Mouse (Mus musculus) intestine, embryonic 15.5 days (tissue): Measurements from ENCODE around the gene Fntb. TPM values are rescaled to one million over a fixed set of nuclear protein-coding genes. Genes with fewer than 3 reads are reported as not detected.

Experiments
- ATAC-seq: fragments of 200-750 bp; cut with Nextera tagmentation; 2 replicates; pipeline ENCODE4 v1.8.0; 2017; ENCODE audit warnings: moderate TSS enrichment, moderate library complexity
- H3K27ac ChIP-seq: fragments of 300-500 bp; sonication (generic); 2 replicates; pipeline ENCODE4 v1.5.1; 2015; ENCODE audit warnings: mild to moderate bottlenecking, inconsistent platforms
- H3K27me3 ChIP-seq: fragments of 300-500 bp; sonication (generic); replicated peaks from 2 replicates; pipeline ENCODE4 v1.6.1; 2015; ENCODE audit warnings: inconsistent platforms
- H3K36me3 ChIP-seq: fragments of 300-500 bp; sonication (generic); 2 replicates; pipeline ENCODE4 v1.6.1; 2015; ENCODE audit warnings: inconsistent platforms
- H3K4me1 ChIP-seq: fragments of 300-500 bp; sonication (generic); replicated peaks from 2 replicates; pipeline ENCODE4 v1.6.1; 2015; ENCODE audit warnings: inconsistent platforms
- H3K4me2 ChIP-seq: fragments of 300-500 bp; sonication (generic); replicated peaks from 2 replicates; pipeline ENCODE4 v1.6.1; 2015; ENCODE audit warnings: mild to moderate bottlenecking, inconsistent platforms
- H3K4me3 ChIP-seq: fragments of 300-500 bp; sonication (generic); replicated peaks from 2 replicates; pipeline ENCODE4 v1.5.1; 2015; ENCODE audit warnings: inconsistent platforms
- H3K9ac ChIP-seq: fragments of 300-500 bp; sonication (generic); 2 replicates; pipeline ENCODE4 v1.6.1; 2015; ENCODE audit warnings: inconsistent platforms
- H3K9me3 ChIP-seq: fragments of 300-500 bp; sonication (generic); 2 replicates; pipeline ENCODE4 v1.6.1; 2016; ENCODE audit warnings: inconsistent platforms
- WGBS: fragments of 180-500 bp; shearing (Covaris S2); methylation state at CpG from one replicate; pipeline ENCODE4 v1.1.7; 2015; 5-methylcytosine and 5-hydroxymethylcytosine counted together
- polyA plus RNA-seq: library from polyadenylated mRNA; unstranded; fragments of >200 nt; fragmentation: Nextera tagmentation; extraction: Ambion mirVana; gene quantifications from 2 replicates; pipeline ENCODE4 v1.2.1, GENCODE M21; 2015

Fntb gene
- polyA plus RNA-seq, 1 experiment from 2014 or later, result 30.7 TPM

DNA sequence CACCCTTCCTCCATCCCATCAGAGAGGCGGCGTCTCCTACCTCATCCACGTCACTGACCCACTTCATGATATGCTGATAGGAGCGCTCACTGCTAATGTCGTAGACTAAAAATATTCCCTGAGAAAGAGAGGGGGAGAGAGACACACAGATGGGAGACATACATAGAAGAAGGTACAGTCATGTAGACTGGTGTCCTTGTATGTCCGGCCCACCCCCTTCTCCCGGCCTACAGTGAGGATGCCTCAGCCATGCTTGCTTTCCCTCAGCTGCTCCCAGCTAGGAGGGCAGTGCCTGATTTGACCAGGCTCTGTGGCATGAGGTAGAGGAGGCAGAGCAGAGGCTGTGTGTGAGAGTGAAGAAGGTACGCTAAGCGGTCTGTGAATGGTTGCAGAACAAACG lies 37.6 kb downstream of the Fntb start:
- no peaks in the 10 kb centered on the region for H3K27me3 ChIP-seq
- H3K36me3 ChIP-seq, result no peaks in the 10 kb centered on the region
- WGBS, result 90% methylated on average over 10 of the region's 10 CpGs
- no peak for ATAC-seq
- no peak overlapping the region for H3K27ac ChIP-seq
- H3K9me3 ChIP-seq, result no peaks in the 10 kb centered on the region
- H3K9ac ChIP-seq, result no peak overlapping the region
- no peak overlapping the region for H3K4me2 ChIP-seq
- H3K4me3 ChIP-seq, result no peak overlapping the region
- no peaks in the 10 kb centered on the region for H3K4me1 ChIP-seq

DNA sequence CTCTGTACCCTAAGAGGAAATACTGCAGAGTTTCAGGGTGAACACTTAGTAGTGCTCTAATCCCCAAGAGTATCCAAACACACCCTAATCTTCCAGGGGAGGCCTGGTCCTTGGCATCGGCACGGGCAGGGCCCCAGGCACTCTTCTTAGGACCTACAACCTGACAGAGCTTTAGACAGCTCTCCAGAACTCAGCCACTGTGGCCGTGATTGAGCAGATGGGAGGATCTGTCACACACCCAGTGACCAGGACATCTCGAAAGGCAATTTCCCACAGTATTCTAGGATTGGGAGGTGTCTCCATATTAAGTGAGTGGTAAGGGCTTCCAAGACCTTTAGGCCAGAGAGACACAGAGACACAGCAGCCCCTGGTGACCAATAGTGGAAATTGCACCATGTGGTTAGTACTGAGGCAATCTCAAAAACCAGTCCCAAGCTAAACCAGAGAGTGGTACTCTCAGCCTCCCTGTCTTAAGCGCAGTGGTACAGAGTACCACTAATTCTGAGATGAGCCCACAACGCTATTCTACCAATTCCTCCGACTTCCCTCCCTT lies 38.4 kb downstream of the Fntb start:
- H3K27ac ChIP-seq, result no peak overlapping the region
- no peaks in the 10 kb centered on the region for H3K9me3 ChIP-seq
- WGBS, result 49% methylated on average over 7 of the region's 7 CpGs
- H3K36me3 ChIP-seq, result no peaks in the 10 kb centered on the region
- ATAC-seq, result peak; percentile 43; the same call in 1 of the 2 replicates
- no peaks in the 10 kb centered on the region for H3K4me1 ChIP-seq
- no peak overlapping the region for H3K4me2 ChIP-seq
- no peak overlapping the region for H3K9ac ChIP-seq
- no peak overlapping the region for H3K4me3 ChIP-seq
- no peaks in the 10 kb centered on the region for H3K27me3 ChIP-seq

DNA sequence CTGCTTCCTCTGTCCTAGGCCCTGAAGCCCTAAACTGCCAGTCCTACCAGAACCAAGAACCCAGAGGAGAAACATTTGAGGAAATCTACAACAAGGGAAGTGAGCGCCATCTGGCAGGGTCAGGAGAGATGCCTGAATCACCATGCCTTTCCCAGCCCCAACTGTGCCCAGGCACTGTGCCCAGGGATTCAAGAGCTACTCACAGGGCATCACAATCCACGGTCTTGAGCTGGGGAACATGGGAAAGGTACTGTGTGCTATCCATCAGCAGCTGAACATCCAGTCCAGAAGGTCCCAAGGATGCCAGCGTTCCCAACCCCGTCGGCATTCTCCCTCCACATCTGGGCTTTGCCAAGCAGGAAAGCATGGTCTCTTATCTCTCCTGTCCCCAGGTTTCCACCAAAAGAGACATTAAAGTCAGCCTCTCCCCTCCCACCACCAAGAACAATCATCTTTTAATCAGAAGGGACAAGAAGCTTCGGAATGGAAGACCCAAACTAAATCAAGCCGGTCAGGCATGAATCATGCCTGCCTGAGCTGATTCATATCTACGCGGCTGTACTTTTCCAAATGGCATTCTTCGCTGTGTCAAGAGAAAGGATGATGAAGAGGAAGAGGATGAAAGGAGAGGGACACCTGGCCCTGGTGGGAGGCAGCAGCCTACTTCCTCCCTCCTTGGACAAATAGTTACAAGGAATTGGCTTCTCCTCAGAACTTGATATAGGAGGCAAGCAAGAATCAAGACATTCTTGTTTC lies 39.8 kb downstream of the Fntb start:
- no peak overlapping the region for H3K4me3 ChIP-seq
- H3K27ac ChIP-seq, result no peak overlapping the region
- ATAC-seq, result no peak
- no peak overlapping the region for H3K4me2 ChIP-seq
- H3K36me3 ChIP-seq, result no peaks in the 10 kb centered on the region
- 85% methylated on average over 10 of the region's 10 CpGs for WGBS
- H3K4me1 ChIP-seq, result no peaks in the 10 kb centered on the region
- no peaks in the 10 kb centered on the region for H3K9me3 ChIP-seq
- H3K9ac ChIP-seq, result no peak overlapping the region
- no peaks in the 10 kb centered on the region for H3K27me3 ChIP-seq

DNA sequence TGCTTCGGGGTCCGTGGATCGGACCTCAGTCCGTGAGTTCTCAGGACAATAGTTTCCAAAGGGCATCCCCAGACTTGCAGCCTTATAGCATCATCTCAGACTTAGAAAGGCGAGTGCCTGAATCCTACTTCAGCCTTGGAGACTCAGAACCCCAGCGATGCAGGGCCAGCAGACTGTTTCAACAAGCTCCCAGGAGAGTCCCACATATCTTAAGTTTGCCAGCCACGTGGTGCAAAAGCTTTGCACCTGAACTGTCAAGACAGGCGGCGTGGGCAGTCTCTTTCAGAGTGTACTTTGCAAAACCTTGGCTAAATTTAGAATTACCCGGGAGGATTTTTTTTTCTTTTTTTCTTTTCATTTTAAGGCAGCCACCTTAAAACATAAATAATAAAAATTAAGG lies 42.4 kb downstream of the Fntb start:
- no peaks in the 10 kb centered on the region for H3K27me3 ChIP-seq
- 86% methylated on average over 10 of the region's 10 CpGs for WGBS
- no peak for ATAC-seq

DNA sequence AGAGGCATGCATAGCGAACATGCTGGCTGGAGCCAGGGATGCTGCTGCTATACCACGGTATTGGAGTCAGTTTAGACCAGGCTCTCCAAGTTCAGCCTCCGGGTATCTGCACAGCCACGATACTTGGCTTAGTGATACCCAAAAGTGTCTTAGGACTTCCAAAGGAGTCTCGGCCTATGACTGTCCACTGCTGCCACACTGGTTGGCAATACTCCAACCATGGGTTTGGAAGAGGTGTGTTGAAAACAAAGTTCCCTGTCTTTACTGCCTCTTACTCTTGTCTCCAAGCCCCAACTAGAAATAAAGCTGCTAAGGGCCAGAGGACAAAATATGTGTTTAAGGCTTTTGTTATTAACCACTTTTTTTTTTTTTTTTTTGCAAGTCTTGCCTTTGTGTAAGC lies 45.1 kb downstream of the Fntb start:
- no peak overlapping the region for H3K4me3 ChIP-seq
- H3K9me3 ChIP-seq, result no peaks in the 10 kb centered on the region
- WGBS, result 90% methylated on average over 5 of the region's 5 CpGs
- H3K9ac ChIP-seq, result no peak overlapping the region
- no peaks in the 10 kb centered on the region for H3K36me3 ChIP-seq
- H3K4me2 ChIP-seq, result no peak overlapping the region
- no peak for ATAC-seq
- H3K4me1 ChIP-seq, result no peaks in the 10 kb centered on the region
- H3K27me3 ChIP-seq, result no peaks in the 10 kb centered on the region
- H3K27ac ChIP-seq, result no peak overlapping the region

More for the DNA sequence above, 42.4 kb downstream of the Fntb start:
- Histone ChIP-seq H3K4me1 (no peaks in the 10 kb centered on the region), H3K27ac (no peak overlapping the region), H3K36me3 (no peaks in the 10 kb centered on the region), H3K9ac (no peak overlapping the region), H3K9me3 (no peaks in the 10 kb centered on the region), H3K4me2 (no peak overlapping the region), H3K4me3 (no peak overlapping the region)

DNA sequence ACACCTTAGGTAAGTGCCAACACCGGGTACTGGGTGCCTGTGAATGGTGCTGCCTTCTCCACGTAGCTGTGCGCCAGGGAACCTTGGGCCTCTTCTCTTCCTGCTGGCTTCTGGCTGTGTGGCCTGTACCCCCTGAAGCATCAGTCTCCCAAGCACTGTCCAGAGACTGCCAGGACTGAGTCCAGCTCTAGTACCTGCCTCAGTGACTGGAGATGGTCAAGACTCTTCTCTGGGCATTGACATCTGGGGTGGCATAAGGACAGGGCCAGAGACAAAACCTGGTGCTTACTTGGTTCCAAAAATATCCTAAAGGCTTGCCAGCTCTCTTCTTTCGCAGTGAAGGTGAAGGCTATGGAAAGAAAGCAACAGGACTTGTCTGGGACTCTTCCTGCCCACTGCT lies 45.6 kb downstream of the Fntb start:
- Histone ChIP-seq H3K27me3 (no peaks in the 10 kb centered on the region), H3K4me3 (no peak overlapping the region), H3K9ac (no peak overlapping the region), H3K4me1 (no peaks in the 10 kb centered on the region), H3K27ac (no peak overlapping the region), H3K9me3 (no peaks in the 10 kb centered on the region), H3K36me3 (no peaks in the 10 kb centered on the region), H3K4me2 (no peak overlapping the region)
- WGBS, result 89% methylated on average over 4 of the region's 4 CpGs
- ATAC-seq, result no peak

DNA sequence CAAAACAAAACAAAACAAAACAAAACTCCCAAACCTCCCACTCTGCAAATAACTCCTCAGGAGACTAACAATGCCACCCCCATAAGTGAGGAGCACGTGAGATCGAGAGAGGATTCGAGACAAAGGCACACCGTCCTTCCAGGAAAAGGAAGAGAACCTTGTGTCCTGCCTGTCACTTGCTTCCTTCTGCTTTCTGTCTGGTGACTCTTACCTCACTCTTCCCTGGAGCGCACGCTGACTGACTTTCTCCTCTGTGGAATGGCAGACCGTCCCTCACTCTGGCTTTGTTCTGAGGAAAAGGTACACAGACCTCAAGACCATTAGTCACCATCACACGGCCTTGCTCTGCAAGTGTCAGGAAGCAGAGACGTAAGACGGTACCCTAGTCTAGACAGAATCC lies 48.2 kb downstream of the Fntb start:
- Histone ChIP-seq H3K27ac (no peak overlapping the region), H3K4me1 (peaks cover 11% of the 10 kb centered on the region), H3K9ac (no peak overlapping the region), H3K9me3 (no peaks in the 10 kb centered on the region), H3K36me3 (no peaks in the 10 kb centered on the region), H3K4me2 (no peak overlapping the region), H3K27me3 (no peaks in the 10 kb centered on the region), H3K4me3 (no peak overlapping the region)
- ATAC-seq, result no peak
- 57% methylated on average over 10 of the region's 10 CpGs for WGBS

DNA sequence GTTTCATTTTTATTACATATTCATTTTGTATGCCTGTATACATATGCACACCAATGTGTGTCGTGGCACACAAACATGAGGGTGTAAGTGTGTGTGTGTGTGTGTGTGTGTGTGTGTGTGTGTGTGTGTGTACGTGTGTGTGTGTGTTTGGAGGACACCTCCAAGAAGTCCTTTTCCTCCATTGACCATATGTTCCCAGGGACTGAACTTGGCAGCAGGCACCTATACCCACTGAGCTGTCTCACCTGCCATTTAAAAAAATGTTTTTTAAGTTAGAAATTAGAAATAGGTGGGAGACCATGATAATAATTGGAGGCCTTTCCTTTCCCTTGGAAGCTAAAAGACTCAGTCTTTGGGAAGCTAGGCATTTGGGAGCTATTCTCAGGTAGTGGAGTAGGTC lies 48.7 kb downstream of the Fntb start:
- peaks cover 14% of the 10 kb centered on the region for H3K4me1 ChIP-seq
- H3K4me3 ChIP-seq, result no peak overlapping the region
- H3K27ac ChIP-seq, result no peak overlapping the region
- no peak overlapping the region for H3K9ac ChIP-seq
- no peaks in the 10 kb centered on the region for H3K36me3 ChIP-seq
- no peak overlapping the region for H3K4me2 ChIP-seq
- WGBS, result 81% methylated on average over 2 of the region's 2 CpGs
- H3K27me3 ChIP-seq, result no peaks in the 10 kb centered on the region
- H3K9me3 ChIP-seq, result no peaks in the 10 kb centered on the region
- no peak for ATAC-seq

DNA sequence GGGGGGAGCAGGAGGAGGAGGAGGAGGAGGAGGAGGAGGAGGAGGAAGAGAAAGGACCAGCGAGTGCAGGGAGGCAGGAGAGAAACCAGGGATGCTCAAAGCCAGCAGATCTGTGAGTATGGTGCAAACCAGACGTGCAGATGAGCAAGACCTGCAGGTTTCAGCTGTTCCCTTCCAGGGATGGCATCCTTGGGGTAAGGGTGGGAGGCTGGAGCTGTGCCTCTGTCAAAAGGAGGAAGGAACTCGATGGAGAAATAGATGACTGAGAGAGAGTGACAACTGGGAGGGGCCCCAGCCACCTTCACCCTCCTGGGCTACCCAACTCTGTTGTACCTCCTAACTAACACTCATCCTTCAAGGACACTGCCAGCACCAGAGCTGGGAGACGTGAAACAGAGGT lies 51.3 kb downstream of the Fntb start:
- Histone ChIP-seq H3K9me3 (no peaks in the 10 kb centered on the region), H3K4me3 (no peak overlapping the region), H3K27ac (no peak overlapping the region), H3K27me3 (no peaks in the 10 kb centered on the region), H3K4me2 (no peak overlapping the region), H3K4me1 (peaks cover 40% of the 10 kb centered on the region), H3K9ac (no peak overlapping the region), H3K36me3 (no peaks in the 10 kb centered on the region)
- WGBS, result 54% methylated on average over 4 of the region's 4 CpGs
- ATAC-seq, result no peak

DNA sequence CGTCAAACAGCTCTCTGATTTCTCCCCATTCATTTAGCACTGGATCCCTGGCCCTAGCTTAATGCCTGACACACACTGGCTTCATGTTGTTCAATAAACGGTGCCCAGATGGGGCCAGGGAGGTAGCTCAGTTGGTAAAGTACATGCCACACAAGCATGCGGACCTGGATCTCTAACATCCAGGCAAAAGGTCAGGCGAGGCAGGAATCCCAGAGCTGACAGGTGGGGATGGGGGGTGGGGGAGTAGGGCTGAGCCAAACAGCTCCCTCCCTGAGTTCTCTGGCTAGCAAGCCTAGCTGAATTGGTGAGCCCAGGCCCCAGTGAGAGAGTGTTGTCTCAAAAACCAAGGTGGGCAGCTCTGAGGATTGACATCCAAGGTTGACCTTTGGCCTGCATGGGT lies 51.8 kb downstream of the Fntb start:
- 54% methylated on average over 4 of the region's 4 CpGs for WGBS
- no peak for ATAC-seq
- Histone ChIP-seq H3K27ac (no peak overlapping the region), H3K4me1 (peaks cover 42% of the 10 kb centered on the region), H3K4me3 (no peak overlapping the region), H3K36me3 (no peaks in the 10 kb centered on the region), H3K4me2 (no peak overlapping the region), H3K27me3 (no peaks in the 10 kb centered on the region), H3K9ac (no peak overlapping the region), H3K9me3 (no peaks in the 10 kb centered on the region)

DNA sequence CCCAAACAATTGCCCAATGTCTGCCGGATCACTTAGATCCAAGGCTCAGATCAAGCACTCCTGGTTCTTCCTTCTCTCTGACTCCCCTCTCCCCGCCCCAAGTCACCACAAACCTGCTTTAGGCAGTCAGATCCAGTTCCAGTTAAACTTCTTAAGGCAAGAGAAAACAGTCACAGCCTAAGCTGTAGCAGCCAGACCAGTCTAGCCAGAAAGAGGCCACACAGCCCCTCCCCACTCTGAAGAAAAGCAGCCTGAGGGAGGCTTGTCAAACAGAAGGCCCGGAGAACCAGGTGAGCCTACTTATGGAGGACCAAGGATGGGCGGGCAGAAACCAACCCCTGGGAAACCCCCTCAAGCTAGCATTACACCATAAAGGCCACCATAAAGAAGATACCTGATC lies 52.7 kb downstream of the Fntb start:
- H3K9ac ChIP-seq, result no peak overlapping the region
- H3K36me3 ChIP-seq, result no peaks in the 10 kb centered on the region
- no peaks in the 10 kb centered on the region for H3K9me3 ChIP-seq
- H3K4me3 ChIP-seq, result no peak overlapping the region
- peak; percentile 46 for ATAC-seq
- no peak overlapping the region; the same call in 1 of the 2 replicates for H3K4me2 ChIP-seq
- H3K4me1 ChIP-seq, result peaks cover 44% of the 10 kb centered on the region
- H3K27ac ChIP-seq, result no peak overlapping the region
- no peaks in the 10 kb centered on the region for H3K27me3 ChIP-seq
- 49% methylated on average over 4 of the region's 4 CpGs for WGBS

DNA sequence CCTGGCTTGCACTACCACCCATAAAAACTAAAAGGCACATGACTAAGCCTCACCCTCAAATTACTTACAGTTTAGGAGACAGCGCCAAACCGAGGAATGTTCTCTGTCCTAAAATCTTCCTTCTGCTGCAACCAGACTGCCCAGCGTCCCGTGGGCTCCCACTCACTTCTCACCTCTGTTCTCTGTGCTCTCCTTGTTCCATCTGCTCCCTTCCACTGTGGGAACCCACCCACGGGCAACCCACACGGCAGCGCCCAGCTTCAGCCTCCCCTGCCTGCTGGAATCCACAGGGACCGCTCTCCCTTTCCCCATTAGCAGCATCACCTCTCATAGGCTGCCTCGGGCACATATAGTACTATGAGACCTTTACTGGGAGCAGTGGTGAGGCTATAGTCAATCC lies 53.5 kb downstream of the Fntb start:
- 82% methylated on average over 9 of the region's 9 CpGs for WGBS
- Histone ChIP-seq H3K4me2 (no peak overlapping the region), H3K9me3 (no peaks in the 10 kb centered on the region)

DNA sequence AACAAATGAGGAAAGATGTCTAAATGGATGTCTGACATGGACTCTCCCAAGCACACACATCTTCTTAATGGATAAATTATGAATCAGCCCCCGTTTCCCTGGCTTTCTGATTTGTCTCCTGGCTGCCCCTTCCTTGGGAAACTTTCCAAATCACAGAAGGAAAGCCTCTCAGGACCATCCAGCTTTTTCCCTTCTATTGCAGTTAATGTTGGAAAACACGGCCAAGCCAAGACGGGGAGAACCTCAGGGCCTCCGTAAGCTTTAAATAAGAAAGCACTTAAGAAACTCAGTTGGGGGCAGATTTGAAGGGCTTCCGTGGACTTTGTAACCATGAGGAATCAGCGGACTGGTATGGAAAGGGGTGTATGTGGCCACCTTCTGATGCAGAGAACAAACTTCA lies 54.4 kb downstream of the Fntb start:
- no peaks in the 10 kb centered on the region for H3K27me3 ChIP-seq
- no peak overlapping the region for H3K4me3 ChIP-seq
- no peak overlapping the region for H3K9ac ChIP-seq
- peaks cover 48% of the 10 kb centered on the region for H3K4me1 ChIP-seq
- H3K4me2 ChIP-seq, result peak overlapping the region; percentile 97
- no peaks in the 10 kb centered on the region for H3K9me3 ChIP-seq
- no peak for ATAC-seq
- 57% methylated on average over 6 of the region's 6 CpGs for whole genome bisulfite sequencing
- peak overlapping the region; percentile 22; the same call in 1 of the 2 replicates for H3K27ac ChIP-seq
- no peaks in the 10 kb centered on the region for H3K36me3 ChIP-seq

More for the DNA sequence above, 53.5 kb downstream of the Fntb start:
- H3K9ac ChIP-seq, result no peak overlapping the region
- peaks cover 44% of the 10 kb centered on the region for H3K4me1 ChIP-seq
- ATAC-seq, result no peak
- H3K27me3 ChIP-seq, result no peaks in the 10 kb centered on the region
- H3K4me3 ChIP-seq, result no peak overlapping the region
- no peak overlapping the region for H3K27ac ChIP-seq
- no peaks in the 10 kb centered on the region for H3K36me3 ChIP-seq
